Mouse (Mus musculus): Measurements from ENCODE around the gene Gm15093. TPM values are rescaled to one million over a fixed set of nuclear protein-coding genes. Genes with fewer than 3 reads are reported as not detected.
"Not testable (repeated sequence)": the region's sequence is repeated elsewhere in the genome, so short reads cannot be mapped to it uniquely, and the experiment has no call there.

Gm15093 gene
- total RNA-seq (2021) = not detected
- long read RNA-seq, experiment 1 = 0 reads
- long read RNA-seq, experiment 2 = 0 reads

DNA sequence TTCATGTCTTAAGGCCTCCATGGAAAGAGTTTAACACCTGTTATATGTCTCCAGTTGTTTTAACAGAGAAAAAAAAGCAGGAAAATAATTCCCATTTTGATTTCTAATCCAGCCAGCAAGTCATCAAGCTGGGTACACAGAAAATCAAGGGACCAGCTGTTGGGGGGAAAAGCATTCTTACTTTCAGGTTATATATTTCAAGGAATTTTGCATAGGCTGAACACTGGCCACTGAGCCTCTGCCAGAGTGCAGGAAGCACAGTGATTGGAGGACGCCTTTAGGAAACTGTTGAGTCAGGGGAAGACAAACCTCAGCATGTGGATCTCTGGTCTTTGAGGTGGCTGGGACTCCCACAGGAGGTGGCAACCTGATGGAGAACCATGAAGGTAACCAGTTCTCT is at the start of gene Gm15093:
Gm15093 (plus strand) TSS at position 301 of the 400 bp plus-strand sequence.
- DNase-seq (ENCODE audit: low spot score in 2 of 2) = not testable (repeated sequence)

Other genes starting within 250 kb of the Gm15093 start
- not detected for gene Ott, start 198.1 kb upstream of the Gm15093 start, total RNA-seq (2021)
- not detected for gene Gm15085, start 175.2 kb downstream of the Gm15093 start, total RNA-seq (2021)

All from adrenal gland, adult 18-20 months (tissue).